Mouse (Mus musculus): ENCODE data around the gene Rasal1. TPM values are rescaled to one million over a fixed set of nuclear protein-coding genes. Genes with fewer than 3 reads are reported as not detected.

The Rasal1 gene
- polyA plus RNA-seq, 1 experiment from 2014 or later, result not detected

Other genes with a start within 250 kb of the Rasal1 start
- 21.5 and 22.0 TPM in 2 replicates for gene Lhx5, start 217.1 kb upstream of the Rasal1 start, polyA plus RNA-seq (2014; fragmentation: Nextera tagmentation; extraction: Ambion mirVana)
- gene Sdsl, start 176.0 kb upstream of the Rasal1 start, polyA plus RNA-seq (2014; fragmentation: Nextera tagmentation; extraction: Ambion mirVana), result 4.2 TPM in 2 replicates
- gene Sds, start 172.3 kb upstream of the Rasal1 start, polyA plus RNA-seq (2014; fragmentation: Nextera tagmentation; extraction: Ambion mirVana), result not detected in 2 replicates
- gene Plbd2, start 145.2 kb upstream of the Rasal1 start, polyA plus RNA-seq (2014; fragmentation: Nextera tagmentation; extraction: Ambion mirVana), result 20.2 and 21.9 TPM in 2 replicates
- gene Slc8b1, start 137.6 kb upstream of the Rasal1 start, polyA plus RNA-seq (2014; fragmentation: Nextera tagmentation; extraction: Ambion mirVana), result 1.3 and 1.8 TPM in 2 replicates
- 8.6 and 10.8 TPM in 2 replicates for gene Tpcn1, start 60.1 kb upstream of the Rasal1 start, polyA plus RNA-seq (2014; fragmentation: Nextera tagmentation; extraction: Ambion mirVana)
- 0.25 and 0.51 TPM in 2 replicates for gene Iqcd, start 59.8 kb upstream of the Rasal1 start, polyA plus RNA-seq (2014; fragmentation: Nextera tagmentation; extraction: Ambion mirVana)
- gene Rita1, start 36.2 kb upstream of the Rasal1 start, polyA plus RNA-seq (2014; fragmentation: Nextera tagmentation; extraction: Ambion mirVana), result 7.9 and 8.9 TPM in 2 replicates
- gene Ddx54, start 36.1 kb upstream of the Rasal1 start, polyA plus RNA-seq (2014; fragmentation: Nextera tagmentation; extraction: Ambion mirVana), result 26.4 and 32.2 TPM in 2 replicates
- gene Cfap73, start 14.6 kb upstream of the Rasal1 start, polyA plus RNA-seq (2014; fragmentation: Nextera tagmentation; extraction: Ambion mirVana), result not detected in 2 replicates
- 5.1 and 5.2 TPM in 2 replicates for gene Dtx1, start 63.1 kb downstream of the Rasal1 start, polyA plus RNA-seq (2014; fragmentation: Nextera tagmentation; extraction: Ambion mirVana)
- 0.05 and 0.33 TPM in 2 replicates for gene Oas2, start 101.0 kb downstream of the Rasal1 start, polyA plus RNA-seq (2014; fragmentation: Nextera tagmentation; extraction: Ambion mirVana)
- 0.11 and 0.20 TPM in 2 replicates for gene Oas3, start 128.8 kb downstream of the Rasal1 start, polyA plus RNA-seq (2014; fragmentation: Nextera tagmentation; extraction: Ambion mirVana)
- 0.12 TPM in 1 of 2 replicates, not detected in the other for gene Oas1e, start 146.7 kb downstream of the Rasal1 start, polyA plus RNA-seq (2014; fragmentation: Nextera tagmentation; extraction: Ambion mirVana)
- 0.14 and 0.15 TPM in 2 replicates for gene Oas1c, start 163.7 kb downstream of the Rasal1 start, polyA plus RNA-seq (2014; fragmentation: Nextera tagmentation; extraction: Ambion mirVana)
- gene Oas1f, start 198.6 kb downstream of the Rasal1 start, polyA plus RNA-seq (2014; fragmentation: Nextera tagmentation; extraction: Ambion mirVana), result 0.08 TPM in 1 of 2 replicates, not detected in the other
- not detected in 2 replicates for gene Oas1h, start 212.6 kb downstream of the Rasal1 start, polyA plus RNA-seq (2014; fragmentation: Nextera tagmentation; extraction: Ambion mirVana)
- 0.11 TPM in 1 of 2 replicates, not detected in the other for gene Oas1g, start 238.8 kb downstream of the Rasal1 start, polyA plus RNA-seq (2014; fragmentation: Nextera tagmentation; extraction: Ambion mirVana)

All from midbrain, embryonic 11.5 days (tissue).